Mouse (Mus musculus) C2C12 (cell line): ENCODE results near the gene Map1b. TPM values are rescaled to one million over a fixed set of nuclear protein-coding genes. Genes with fewer than 3 reads are reported as not detected.
A peak's percentile ranks its signal among the peaks of the same experiment; 100 is the strongest.

Source experiments
- H3K27me3 ChIP-seq: one replicate; pipeline ENCODE4 v1.6.1; 2011; ENCODE audit not compliant: control insufficient read depth, insufficient read depth, insufficient read length
- H3K36me3 ChIP-seq: one replicate; pipeline ENCODE4 v1.6.1; 2011; ENCODE audit not compliant: control insufficient read depth, insufficient read depth
- H3K4me3 ChIP-seq: one replicate; pipeline ENCODE4 v1.5.1; 2011; ENCODE audit warnings: mild to moderate bottlenecking, control low read depth; ENCODE audit not compliant: poor library complexity, insufficient read depth, severe bottlenecking
- H3K79me2 ChIP-seq: one replicate; pipeline ENCODE4 v1.6.1; 2011; ENCODE audit not compliant: control insufficient read depth, insufficient read depth
- H3K79me3 ChIP-seq: one replicate; pipeline ENCODE4 v1.6.1; 2011; ENCODE audit warnings: low read depth, control low read depth
- H3ac ChIP-seq: one replicate; pipeline ENCODE3; 2011; ENCODE audit warnings: low read depth; ENCODE audit not compliant: control insufficient read depth, insufficient read length
- CEBPB ChIP-seq: IDR thresholded peaks from one replicate; pipeline ENCODE4 v1.6.1; 2011; ENCODE audit warnings: low read depth, mild to moderate bottlenecking, control low read depth, moderate library complexity
- CTCF ChIP-seq: IDR thresholded peaks from one replicate; pipeline ENCODE4 v1.5.1; 2011; ENCODE audit not compliant: control insufficient read depth, insufficient read depth, insufficient read length
- FOSL1 ChIP-seq: IDR thresholded peaks from one replicate; pipeline ENCODE4 v1.8.0; 2011; ENCODE audit warnings: mild to moderate bottlenecking, low read length; ENCODE audit not compliant: poor library complexity, insufficient read depth, severe bottlenecking
- MAX ChIP-seq: IDR thresholded peaks from one replicate; pipeline ENCODE4 v1.6.1; 2011; ENCODE audit warnings: mild to moderate bottlenecking, control low read depth
- MYOD1 ChIP-seq: IDR thresholded peaks from one replicate; pipeline ENCODE4 v1.6.1; 2011; ENCODE audit warnings: low read depth; ENCODE audit not compliant: control insufficient read depth, insufficient read length
- MYOG ChIP-seq: IDR thresholded peaks from one replicate; pipeline ENCODE4 v1.6.1; 2011; ENCODE audit not compliant: control insufficient read depth, insufficient read length; ENCODE audit errors: extremely low read depth
- USF1 ChIP-seq: IDR thresholded peaks from one replicate; pipeline ENCODE4 v1.6.1; 2011; ENCODE audit warnings: low read depth, mild to moderate bottlenecking, control low read depth, moderate library complexity
- polyA plus RNA-seq: library from polyadenylated mRNA; unstranded; fragments of >200 nt; fragmentation: generic; extraction: Trizol; gene quantifications from one replicate; pipeline ENCODE4 v1.2.1, GENCODE M21; 2012; ENCODE audit warnings: missing spikeins

Gene Map1b
- polyA plus RNA-seq, 1 experiment, result 26.4 TPM

- Histone ChIP-seq H3ac (no peak overlapping the region), H3K79me3 (peaks cover 53% of the 10 kb centered on the region), H3K36me3 (peaks cover 68% of the 10 kb centered on the region), H3K27me3 (no peaks in the 10 kb centered on the region), H3K4me3 (no peak overlapping the region), H3K79me2 (peaks cover 87% of the 10 kb centered on the region)
- TF ChIP-seq MYOD1, result no peak
- no peak for TF ChIP-seq MAX
- TF ChIP-seq USF1, result no peak
These were observed 6.4 kb downstream of the Map1b start for GRCm38 (mm10) chr13:99509896-99510295.

- TF ChIP-seq CTCF (no peak), FOSL1 (no peak), MAX (no peak), USF1 (no peak), MYOG (no peak), CEBPB (no peak), MYOD1 (no peak)
- no peaks in the 10 kb centered on the region for H3K27me3 ChIP-seq
These were observed 9.8 kb downstream of the Map1b start for GRCm38 (mm10) chr13:99506580-99506962.

GRCm38 (mm10) chr13:99505826-99506579 is 10.3 kb downstream of the Map1b start:
- H3ac ChIP-seq, result no peak overlapping the region
- H3K36me3 ChIP-seq, result peaks cover 66% of the 10 kb centered on the region
- H3K4me3 ChIP-seq, result no peak overlapping the region
- H3K79me3 ChIP-seq, result peaks cover 45% of the 10 kb centered on the region
- H3K79me2 ChIP-seq, result peaks cover 82% of the 10 kb centered on the region
- H3K27me3 ChIP-seq, result no peaks in the 10 kb centered on the region
- TF ChIP-seq CTCF (no peak), CEBPB (no peak), FOSL1 (no peak), MYOG (no peak), MYOD1 (no peak), MAX (no peak), USF1 (no peak)

More at GRCm38 (mm10) chr13:99506580-99506962, 9.8 kb downstream of the Map1b start:
- Histone ChIP-seq H3K4me3 (no peak overlapping the region), H3ac (no peak overlapping the region), H3K79me2 (peaks cover 82% of the 10 kb centered on the region), H3K79me3 (peaks cover 44% of the 10 kb centered on the region), H3K36me3 (peaks cover 66% of the 10 kb centered on the region)

GRCm38 (mm10) chr13:99503370-99503979 is 12.9 kb downstream of the Map1b start:
- Histone ChIP-seq H3K4me3 (no peak overlapping the region), H3K79me3 (peaks cover 40% of the 10 kb centered on the region)
- TF ChIP-seq MYOG (no peak), CTCF (no peak), MAX (peak; percentile 80), FOSL1 (no peak), CEBPB (no peak), USF1 (no peak), MYOD1 (no peak)

GRCm38 (mm10) chr13:99502911-99503310 is 13.4 kb downstream of the Map1b start:
- no peaks in the 10 kb centered on the region for H3K27me3 ChIP-seq
- H3K36me3 ChIP-seq, result peaks cover 58% of the 10 kb centered on the region
- no peak overlapping the region for H3ac ChIP-seq
- peaks cover 42% of the 10 kb centered on the region for H3K79me3 ChIP-seq
- no peak overlapping the region for H3K4me3 ChIP-seq
- peaks cover 81% of the 10 kb centered on the region for H3K79me2 ChIP-seq
- TF ChIP-seq MYOG (no peak), MYOD1 (no peak), MAX (no peak), FOSL1 (no peak), USF1 (no peak), CTCF (no peak), CEBPB (no peak)

More at GRCm38 (mm10) chr13:99503370-99503979, 12.9 kb downstream of the Map1b start:
- Histone ChIP-seq H3ac (no peak overlapping the region), H3K36me3 (peaks cover 63% of the 10 kb centered on the region), H3K27me3 (no peaks in the 10 kb centered on the region), H3K79me2 (peaks cover 80% of the 10 kb centered on the region)

- Histone ChIP-seq H3K4me3 (no peak overlapping the region), H3ac (no peak overlapping the region)
- TF ChIP-seq MYOD1, result peak; percentile 83
- no peak for TF ChIP-seq CTCF
These were observed 14.1 kb downstream of the Map1b start for GRCm38 (mm10) chr13:99502126-99502744.

More at GRCm38 (mm10) chr13:99502126-99502744, 14.1 kb downstream of the Map1b start:
- peaks cover 58% of the 10 kb centered on the region for H3K36me3 ChIP-seq
- peaks cover 47% of the 10 kb centered on the region for H3K79me3 ChIP-seq
- H3K27me3 ChIP-seq, result no peaks in the 10 kb centered on the region
- H3K79me2 ChIP-seq, result peaks cover 81% of the 10 kb centered on the region
